Mouse (Mus musculus) small intestine, adult 2 months (tissue): ENCODE measurements around the gene Svip. TPM values are rescaled to one million over a fixed set of nuclear protein-coding genes. Genes with fewer than 3 reads are reported as not detected.

Experiments used
- H3K27ac ChIP-seq: fragments of 200-500 bp; 2 replicates; pipeline ENCODE4 v1.5.1; 2012; ENCODE audit warnings: low read depth, low read length, control low read depth, inconsistent platforms; ENCODE audit not compliant: insufficient read depth
- H3K27me3 ChIP-seq: fragments of 200-500 bp; 2 replicates; pipeline ENCODE4 v1.6.1; 2012; ENCODE audit warnings: mild to moderate bottlenecking, moderate library complexity, low read length, inconsistent platforms; ENCODE audit not compliant: control insufficient read depth, insufficient read depth
- H3K36me3 ChIP-seq: fragments of 200-500 bp; 2 replicates; pipeline ENCODE4 v1.6.1; 2012; ENCODE audit warnings: mild to moderate bottlenecking, low read length, control low read depth, inconsistent platforms; ENCODE audit not compliant: control insufficient read depth, insufficient read depth
- H3K4me1 ChIP-seq: fragments of 200-500 bp; 2 replicates; pipeline ENCODE4 v1.6.1; 2012; ENCODE audit warnings: low read length, inconsistent platforms, mixed read lengths; ENCODE audit not compliant: control insufficient read depth, insufficient read depth, insufficient read length
- H3K4me3 ChIP-seq: fragments of 200-500 bp; 2 replicates; pipeline ENCODE4 v1.5.1; 2012; ENCODE audit warnings: low read depth, mild to moderate bottlenecking, control low read depth, inconsistent platforms, low read length, moderate library complexity
- CTCF ChIP-seq: fragments of 200-500 bp; IDR thresholded peaks from 2 replicates; pipeline ENCODE4 v1.5.1; 2012; ENCODE audit warnings: low read depth, mild to moderate bottlenecking, control low read depth, inconsistent platforms, low read length, moderate library complexity, mixed read lengths; ENCODE audit not compliant: insufficient replicate concordance, insufficient read length; ENCODE audit errors: extremely low read depth
- POLR2A ChIP-seq: fragments of 200-500 bp; IDR thresholded peaks from 2 replicates; pipeline ENCODE4 v1.6.1; 2012; ENCODE audit warnings: low read depth, mild to moderate bottlenecking, control low read depth, inconsistent platforms, low read length, moderate library complexity
- WGBS: fragments of 180-500 bp; shearing (Covaris S2); methylation state at CpG from one replicate; pipeline ENCODE4 v1.1.7; 2018; 5-methylcytosine and 5-hydroxymethylcytosine counted together
- polyA plus RNA-seq: library from polyadenylated mRNA; depleted of rRNA; stranded (reverse); fragments of >200 nt; gene quantifications from 2 replicates; pipeline ENCODE4 v1.2.3, GENCODE M21; 2012; rRNA removed

Svip gene
- 1.1 and 1.8 TPM in 2 replicates for polyA plus RNA-seq

- Histone ChIP-seq H3K27ac (peak within 1 kb of the TSS; percentile 87), H3K36me3 (peaks cover 5% of the 10 kb centered on the region; the same call in 1 of the 2 replicates), H3K4me3 (peak within 1 kb of the TSS; percentile 93), H3K4me1 (peaks cover 16% of the 10 kb centered on the region; the same call in 1 of the 2 replicates), H3K27me3 (no peaks in the 10 kb centered on the region)
- peak; percentile 32; the same call in 1 of the 2 replicates for TF ChIP-seq POLR2A
- TF ChIP-seq CTCF = no peak
- WGBS = under 1% methylated on average over 43 of the region's 47 CpGs
Observed at GRCm38 (mm10) chr7:52005511-52006295, at the start of gene Svip. TSS of gene Svip (minus strand) at chr7:52006018.

DNA sequence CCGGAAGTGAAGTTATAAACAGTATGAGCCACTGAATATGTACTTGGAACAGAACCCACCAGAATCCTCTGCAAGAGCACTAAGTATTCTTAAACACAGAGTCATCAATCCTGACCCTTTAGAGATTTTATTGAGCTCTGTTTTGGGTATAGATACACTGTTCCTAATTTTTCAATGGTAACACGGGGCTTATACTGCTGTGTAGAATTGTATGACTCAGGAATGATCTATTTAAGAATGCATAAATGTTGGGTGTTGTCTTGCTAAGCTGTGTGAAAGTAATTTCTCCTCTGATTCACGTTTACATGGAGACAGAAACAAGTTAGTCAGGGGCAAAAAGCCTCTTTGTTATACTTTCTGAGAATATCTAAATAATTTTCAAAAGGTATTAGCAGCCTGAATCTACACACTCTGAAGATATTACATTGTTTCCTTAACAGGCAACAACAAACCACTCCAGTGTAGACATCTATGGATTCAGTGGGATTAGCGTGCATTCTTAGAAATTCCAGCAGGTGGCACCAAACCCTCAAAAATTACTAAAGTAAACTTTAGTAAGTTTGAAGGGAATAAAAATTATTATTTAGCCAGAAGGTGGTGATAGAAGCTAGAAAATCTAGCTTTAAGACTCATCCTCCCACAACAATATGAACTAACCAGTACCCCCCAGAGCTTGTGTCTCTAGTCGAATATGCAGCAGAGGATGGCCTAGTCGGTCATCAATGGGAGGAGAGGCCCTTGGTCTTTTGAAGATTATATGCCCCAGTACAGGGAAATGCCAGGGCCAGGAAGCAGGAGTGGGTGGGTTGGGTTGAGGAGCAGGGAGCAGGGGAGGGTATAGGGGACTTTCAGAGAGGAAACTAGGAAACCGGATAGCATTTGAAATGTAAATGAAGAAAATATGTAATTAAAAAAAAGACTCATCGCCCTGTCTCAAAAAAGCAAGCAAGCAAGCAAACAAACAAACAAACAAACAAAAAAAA lies 32.1 kb upstream of the Svip start:
- H3K4me1 ChIP-seq = peaks cover 3% of the 10 kb centered on the region; the same call in 1 of the 2 replicates
- no peaks in the 10 kb centered on the region for H3K27me3 ChIP-seq
- H3K27ac ChIP-seq = no peak overlapping the region
- H3K36me3 ChIP-seq = no peaks in the 10 kb centered on the region
- TF ChIP-seq CTCF (no peak), POLR2A (no peak)
- 40% methylated on average over 8 of the region's 8 CpGs for WGBS
- no peak overlapping the region for H3K4me3 ChIP-seq

GRCm38 (mm10) chr7:52024050-52024626 lies 18.3 kb upstream of the Svip start:
- Histone ChIP-seq H3K27ac (no peak overlapping the region), H3K4me1 (no peaks in the 10 kb centered on the region), H3K4me3 (no peak overlapping the region), H3K27me3 (no peaks in the 10 kb centered on the region), H3K36me3 (no peaks in the 10 kb centered on the region)
- no peak for TF ChIP-seq CTCF
- TF ChIP-seq POLR2A = no peak
- WGBS = 85% methylated on average over 5 of the region's 5 CpGs

GRCm38 (mm10) chr7:52022039-52022438 lies 16.2 kb upstream of the Svip start:
- no peak overlapping the region for H3K27ac ChIP-seq
- no peak overlapping the region for H3K4me3 ChIP-seq
- no peaks in the 10 kb centered on the region for H3K36me3 ChIP-seq
- no peak for TF ChIP-seq CTCF
- 62% methylated on average over 4 of the region's 4 CpGs for WGBS
- H3K4me1 ChIP-seq = no peaks in the 10 kb centered on the region
- H3K27me3 ChIP-seq = no peaks in the 10 kb centered on the region

DNA sequence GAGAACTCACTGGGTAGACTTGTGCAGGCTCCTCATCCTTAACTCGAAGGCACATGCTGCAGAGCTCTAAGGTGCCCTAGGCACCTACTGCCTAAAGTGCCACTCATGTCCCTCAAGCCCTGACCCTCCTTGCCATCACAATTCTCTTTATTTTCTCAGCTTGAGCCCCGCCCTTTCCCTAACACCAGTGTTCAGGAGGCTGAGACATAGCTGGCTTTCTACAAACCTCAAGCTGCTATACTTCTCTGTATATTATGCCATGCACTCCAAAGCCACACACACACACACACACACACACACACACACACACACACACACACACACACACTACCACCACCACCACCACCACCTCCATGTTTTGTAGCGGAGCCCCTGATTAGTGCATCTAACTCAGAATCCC lies 9.8 kb upstream of the Svip start, which contains the start of gene 1700015G11Rik:
1700015G11Rik (minus strand) TSS at position 101 of the 400 bp plus-strand sequence.
- no peaks in the 10 kb centered on the region for H3K27me3 ChIP-seq
- no peak within 1 kb of the TSS for H3K4me3 ChIP-seq
- H3K27ac ChIP-seq = no peak within 1 kb of the TSS
- H3K4me1 ChIP-seq = peaks cover 3% of the 10 kb centered on the region; the same call in 1 of the 2 replicates
- TF ChIP-seq CTCF = no peak
- no peak for TF ChIP-seq POLR2A
- WGBS = 88% methylated on average over 3 of the region's 3 CpGs
- H3K36me3 ChIP-seq = no peaks in the 10 kb centered on the region

- no peaks in the 10 kb centered on the region for H3K27me3 ChIP-seq
- peaks cover 4% of the 10 kb centered on the region; the same call in 1 of the 2 replicates for H3K4me1 ChIP-seq
- no peak overlapping the region for H3K4me3 ChIP-seq
- WGBS = 82% methylated on average over 1 of the region's 1 CpGs
- no peaks in the 10 kb centered on the region for H3K36me3 ChIP-seq
- TF ChIP-seq CTCF = no peak
- TF ChIP-seq POLR2A = no peak
- H3K27ac ChIP-seq = no peak overlapping the region
Observed at GRCm38 (mm10) chr7:52015180-52015579, 9.4 kb upstream of the Svip start.
